Mouse (Mus musculus) G1E (cell line): ENCODE measurements around the gene Ghsr.

Experiments used
- CTCF ChIP-seq: IDR thresholded peaks from 2 replicates; pipeline ENCODE4 v1.5.1; 2012; ENCODE audit warnings: low read depth, low read length, inconsistent platforms, mixed read lengths
- GATA1 ChIP-seq: IDR thresholded peaks from 2 replicates; pipeline ENCODE4 v1.6.1; 2012; ENCODE audit warnings: borderline replicate concordance, low read length, inconsistent platforms, mixed read lengths
- TAL1 ChIP-seq: conservative IDR thresholded peaks from 2 replicates; pipeline ENCODE4 v1.6.1; 2012; ENCODE audit warnings: low read depth, low read length, inconsistent platforms, mixed read lengths

- no peak for TF ChIP-seq CTCF
- TF ChIP-seq TAL1 = no peak
- no peak for TF ChIP-seq GATA1
Measured at GRCm38 (mm10) chr3:27340757-27341156, 30.4 kb upstream of the Ghsr start.
